Mouse (Mus musculus) thymus, adult 2 months (tissue): ENCODE measurements around the gene Pax3.

ENCODE experiments used
- CTCF ChIP-seq: fragments of 200-500 bp; IDR thresholded peaks from 2 replicates; pipeline ENCODE4 v1.5.1; 2012; ENCODE audit warnings: mild to moderate bottlenecking, control low read depth, low read length, moderate library complexity, borderline replicate concordance; ENCODE audit not compliant: control insufficient read depth, poor library complexity, insufficient read depth; ENCODE audit errors: extremely low read depth
- POLR2A ChIP-seq: fragments of 200-500 bp; IDR thresholded peaks from 2 replicates; pipeline ENCODE4 v1.6.1; 2012; ENCODE audit warnings: mild to moderate bottlenecking, low read length, control low read depth, moderate library complexity; ENCODE audit not compliant: control insufficient read depth, poor library complexity, insufficient read depth; ENCODE audit errors: extremely low read depth

DNA sequence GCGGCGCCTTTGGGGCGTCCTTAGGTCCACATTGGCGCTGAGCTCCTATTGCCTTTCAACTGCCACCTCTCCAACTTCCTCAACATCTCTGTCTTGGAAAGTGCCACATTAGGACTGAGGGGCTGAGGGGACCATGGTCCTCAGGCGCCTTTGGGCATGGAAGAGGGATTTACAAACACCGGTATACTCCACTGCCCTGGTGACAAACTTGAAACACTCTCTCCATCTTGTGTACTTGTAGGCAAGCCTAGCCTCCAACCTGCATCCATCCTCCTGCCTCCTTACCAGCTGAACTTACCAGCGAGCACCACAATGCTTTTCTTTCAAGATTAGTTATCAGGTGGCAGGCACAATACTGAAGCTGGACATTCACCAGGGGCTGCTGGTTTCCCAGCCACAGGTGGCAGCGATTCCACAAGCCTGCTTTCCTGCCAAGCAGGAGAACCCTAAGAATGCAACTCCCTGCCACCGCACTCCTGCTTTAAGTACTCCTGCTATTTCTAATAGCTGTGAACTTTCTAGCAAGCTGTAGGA, 11.4 kb upstream of the Pax3 start:
- TF ChIP-seq CTCF (no peak), POLR2A (no peak)
